Mouse (Mus musculus) liver, embryonic 14.5 days (tissue): ENCODE results near the gene Abcd1. TPM values are rescaled to one million over a fixed set of nuclear protein-coding genes. Genes with fewer than 3 reads are reported as not detected.

Experiments
- ATAC-seq: fragments of 200-750 bp; cut with Nextera tagmentation; 2 replicates; pipeline ENCODE4 v1.8.0; 2017; ENCODE audit warnings: moderate number of reproducible peaks, mild to moderate bottlenecking, moderate library complexity; ENCODE audit not compliant: insufficient read depth
- DNase-seq, 3 experiments: peaks; one replicate each; pipeline ENCODE4 v3.0.0-alpha.2; 2012 to 2013; ENCODE audit warnings: low read depth in 3 of 3, low spot score in 3 of 3
- H3K27ac ChIP-seq: fragments of 300-500 bp; sonication (generic); 2 replicates; pipeline ENCODE4 v1.5.1; 2014; ENCODE audit warnings: moderate library complexity, mild to moderate bottlenecking, control low read depth, inconsistent platforms
- H3K27me3 ChIP-seq: fragments of 300-500 bp; sonication (generic); 2 replicates; pipeline ENCODE4 v1.6.1; 2014; ENCODE audit warnings: mild to moderate bottlenecking, low read length, moderate library complexity; ENCODE audit not compliant: control insufficient read depth, insufficient read depth
- H3K36me3 ChIP-seq: fragments of 300-500 bp; sonication (generic); replicated peaks from 2 replicates; pipeline ENCODE4 v1.6.1; 2014; ENCODE audit warnings: low read depth; ENCODE audit not compliant: control insufficient read depth, insufficient read depth
- H3K4me1 ChIP-seq, 2 experiments: fragments of 200-500 bp in 1 of 2; fragments of 300-500 bp in 1 of 2; sonication (generic) in 1 of 2; replicated peaks; 2 replicates each; pipeline ENCODE4 v1.6.1; 2012 to 2014; ENCODE audit warnings: antibody characterized with exemption in 1 of 2, inconsistent platforms in 1 of 2, low read length in 1 of 2; ENCODE audit not compliant: control insufficient read depth in 2 of 2, insufficient read depth in 2 of 2
- H3K4me2 ChIP-seq: fragments of 300-500 bp; sonication (generic); 2 replicates; pipeline ENCODE4 v1.6.1; 2014; ENCODE audit warnings: low read depth, mild to moderate bottlenecking, control low read depth, moderate library complexity
- H3K4me3 ChIP-seq, 2 experiments: fragments of 200-500 bp in 1 of 2; fragments of 300-500 bp in 1 of 2; sonication (generic) in 1 of 2; 2 replicates each; pipeline ENCODE4 v1.5.1; 2012 to 2014; ENCODE audit warnings: low read depth in 2 of 2, low read length in 2 of 2, mild to moderate bottlenecking in 2 of 2, control low read depth in 1 of 2, inconsistent platforms in 1 of 2, moderate library complexity in 1 of 2; ENCODE audit not compliant: insufficient read depth in 1 of 2
- H3K9ac ChIP-seq: fragments of 300-500 bp; sonication (generic); replicated peaks from 2 replicates; pipeline ENCODE4 v1.6.1; 2014; ENCODE audit warnings: mild to moderate bottlenecking, control low read depth, moderate library complexity
- H3K9me3 ChIP-seq: fragments of 300-500 bp; sonication (generic); 2 replicates; pipeline ENCODE4 v1.6.1; 2016; ENCODE audit warnings: low read length, mixed read lengths; ENCODE audit not compliant: control insufficient read depth
- CTCF ChIP-seq: IDR thresholded peaks from 2 replicates; pipeline ENCODE4 v1.5.1; 2016; ENCODE audit warnings: antibody characterized with exemption, low read depth, control low read depth
- EP300 ChIP-seq: IDR thresholded peaks from 2 replicates; pipeline ENCODE4 v1.6.1; 2016; ENCODE audit warnings: antibody characterized with exemption, low read depth
- WGBS: fragments of 180-500 bp; shearing (Covaris S2); extraction: QIAGEN DNeasy Blood & Tissue Kit; methylation state at CpG from one replicate; pipeline ENCODE4 v1.1.7; 2014; ENCODE audit not compliant: insufficient replicate concordance; 5-methylcytosine and 5-hydroxymethylcytosine counted together
- polyA plus RNA-seq, 2 experiments: library from polyadenylated mRNA; depleted of rRNA in 1 of 2; stranded (reverse) in 1 of 2; unstranded in 1 of 2; fragments of >200 nt; fragmentation: Nextera tagmentation in 1 of 2; extraction: Ambion mirVana in 1 of 2; gene quantifications; 2 replicates each; pipeline versions ENCODE4 v1.2.1 to v1.2.3; 2012 to 2014

The Abcd1 gene
- polyA plus RNA-seq, 2 experiments: 6.1 to 6.6 TPM

DNA sequence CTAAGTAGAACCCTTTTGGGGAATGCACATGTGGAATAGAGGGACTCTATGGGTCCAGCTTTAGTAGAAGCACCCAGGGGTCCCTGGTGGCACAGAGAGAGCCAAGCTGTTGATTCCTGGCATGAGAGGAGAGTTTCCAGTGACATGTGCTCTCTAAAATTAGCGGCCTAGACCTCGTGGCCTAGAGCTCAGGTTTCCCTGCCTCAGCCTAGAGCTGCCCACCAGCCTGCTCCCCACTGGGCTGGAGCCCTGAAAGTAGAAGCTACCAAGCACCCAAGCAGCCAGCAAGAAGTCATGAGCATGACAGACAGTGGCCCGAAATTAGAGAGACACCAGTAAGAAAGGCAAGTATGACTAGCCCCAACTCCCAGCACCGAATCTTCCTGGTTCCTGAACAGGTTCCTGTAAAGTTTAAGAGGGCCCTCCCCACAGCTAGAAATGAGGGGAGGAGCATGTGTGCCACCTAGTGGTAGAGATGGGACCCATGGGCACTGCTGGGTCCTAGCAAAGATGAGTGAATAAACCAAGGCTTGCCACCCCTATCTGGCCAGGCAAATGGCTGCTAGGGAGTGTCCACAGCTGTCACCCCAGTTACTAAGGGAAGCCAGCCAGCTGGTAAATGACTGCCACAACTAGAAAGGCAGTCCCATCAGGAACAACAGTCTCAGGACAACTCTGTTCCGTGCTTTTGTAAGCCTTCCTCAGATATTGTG lies 25.3 kb upstream of the Abcd1 start:
- WGBS: 54% methylated on average over 5 of the region's 5 CpGs
- H3K4me1 ChIP-seq: no peaks in the 10 kb centered on the region
- no peak overlapping the region for H3K4me2 ChIP-seq
- no peak for ATAC-seq
- no peaks in the 10 kb centered on the region for H3K9me3 ChIP-seq
- TF ChIP-seq EP300 (no peak), CTCF (peak; percentile 75)
- H3K9ac ChIP-seq: no peak overlapping the region
- no peak overlapping the region for H3K27ac ChIP-seq
- no peak for DNase-seq
- 0 out of 2 replicates have a peak, but pooled peaks cover 2% of the 10 kb centered on the region for H3K36me3 ChIP-seq
- no peak overlapping the region for H3K4me3 ChIP-seq
- H3K27me3 ChIP-seq: no peaks in the 10 kb centered on the region

- Histone ChIP-seq H3K4me1 (no peaks in the 10 kb centered on the region), H3K36me3 (no peaks in the 10 kb centered on the region), H3K4me2 (no peak overlapping the region), H3K27ac (no peak overlapping the region), H3K4me3 (no peak overlapping the region), H3K27me3 (no peaks in the 10 kb centered on the region), H3K9me3 (no peaks in the 10 kb centered on the region), H3K9ac (no peak overlapping the region)
- WGBS: 72% methylated on average over 1 of the region's 1 CpGs
- TF ChIP-seq CTCF (0 out of 2 replicates have a peak, but pooled peaks have one; percentile 25), EP300 (no peak)
- DNase-seq (no peak), ATAC-seq (no peak)
Observed at GRCm38 (mm10) chrX:73700472-73700871, 15.9 kb upstream of the Abcd1 start.

- peaks cover 3 to 21% of the 10 kb centered on the region in 2 experiments; a peak in 2 of 4 replicates for H3K4me1 ChIP-seq
- H3K27ac ChIP-seq: peak overlapping the region; percentile 72
- 14% methylated on average over 21 of the region's 21 CpGs for WGBS
- TF ChIP-seq EP300 (no peak), CTCF (0 out of 2 replicates have a peak, but pooled peaks have one; percentile 34)
- no peaks in the 10 kb centered on the region for H3K27me3 ChIP-seq
- peak; percentile 40 to 55 (median 43) for DNase-seq
- ATAC-seq: peak; percentile 35
- no peaks in the 10 kb centered on the region for H3K9me3 ChIP-seq
- peak overlapping the region; percentile 71 to 91 for H3K4me3 ChIP-seq
- peak overlapping the region; percentile 72 for H3K4me2 ChIP-seq
- no peaks in the 10 kb centered on the region; the same call in 1 of the 2 replicates for H3K36me3 ChIP-seq
- peak overlapping the region; percentile 79 for H3K9ac ChIP-seq
Observed at GRCm38 (mm10) chrX:73715476-73716108, 805 bp upstream of the Abcd1 start.

DNA sequence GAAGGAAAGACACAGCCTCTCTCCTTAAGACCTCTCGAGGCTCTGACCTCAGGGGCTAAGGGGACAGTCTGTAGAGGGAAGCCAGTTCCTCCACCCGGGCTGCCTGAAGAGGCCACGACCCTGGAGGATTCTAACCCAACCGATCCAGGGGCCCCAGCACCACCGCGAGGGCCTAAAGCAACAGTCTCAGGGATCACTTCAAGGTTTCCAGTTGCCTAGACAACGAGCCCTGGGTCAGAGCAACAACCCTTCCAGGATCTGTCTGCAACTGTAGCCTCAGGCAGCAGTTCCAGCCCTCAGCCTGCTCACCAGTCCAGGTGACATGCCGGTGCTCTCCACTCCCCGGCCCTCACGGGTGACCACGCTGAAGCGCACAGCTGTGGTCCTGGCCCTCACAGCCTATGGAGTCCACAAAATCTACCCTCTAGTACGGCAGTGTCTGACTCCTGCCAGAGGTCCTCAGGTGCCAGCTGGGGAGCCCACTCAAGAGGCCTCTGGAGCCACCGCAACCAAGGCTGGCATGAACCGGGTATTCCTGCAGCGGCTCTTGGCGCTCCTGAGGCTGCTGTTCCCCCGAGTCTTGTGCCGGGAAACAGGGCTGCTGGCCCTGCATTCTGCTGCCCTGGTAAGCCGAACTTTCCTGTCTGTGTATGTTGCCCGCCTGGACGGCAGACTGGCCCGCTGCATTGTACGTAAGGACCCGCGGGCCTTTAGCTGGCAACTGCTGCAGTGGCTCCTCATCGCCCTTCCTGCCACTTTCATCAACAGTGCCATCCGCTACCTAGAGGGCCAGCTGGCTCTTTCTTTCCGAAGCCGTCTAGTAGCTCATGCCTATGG lies 530 bp downstream of the Abcd1 start:
- Histone ChIP-seq H3K4me3 (peak overlapping the region; percentile 70 to 71), H3K27me3 (no peaks in the 10 kb centered on the region), H3K27ac (peak overlapping the region; percentile 83), H3K9ac (peak overlapping the region; percentile 79), H3K4me2 (peak overlapping the region; percentile 72), H3K36me3 (no peaks in the 10 kb centered on the region; the same call in 1 of the 2 replicates), H3K4me1 (peaks cover 3 to 21% of the 10 kb centered on the region in 2 experiments; a peak in 2 of 4 replicates), H3K9me3 (no peaks in the 10 kb centered on the region)
- WGBS: 24% methylated on average over 29 of the region's 30 CpGs
- DNase-seq (peak in 1 of 3 experiments; percentile 44), ATAC-seq (peak; percentile 16; the same call in 1 of the 2 replicates)
- TF ChIP-seq EP300 (no peak), CTCF (no peak)
